Mouse (Mus musculus): ENCODE results near the gene Cnn2. TPM values are rescaled to one million over a fixed set of nuclear protein-coding genes. Genes with fewer than 3 reads are reported as not detected.

Cnn2 gene
- polyA plus RNA-seq, 1 experiment from 2014 or later = 245 TPM

DNA sequence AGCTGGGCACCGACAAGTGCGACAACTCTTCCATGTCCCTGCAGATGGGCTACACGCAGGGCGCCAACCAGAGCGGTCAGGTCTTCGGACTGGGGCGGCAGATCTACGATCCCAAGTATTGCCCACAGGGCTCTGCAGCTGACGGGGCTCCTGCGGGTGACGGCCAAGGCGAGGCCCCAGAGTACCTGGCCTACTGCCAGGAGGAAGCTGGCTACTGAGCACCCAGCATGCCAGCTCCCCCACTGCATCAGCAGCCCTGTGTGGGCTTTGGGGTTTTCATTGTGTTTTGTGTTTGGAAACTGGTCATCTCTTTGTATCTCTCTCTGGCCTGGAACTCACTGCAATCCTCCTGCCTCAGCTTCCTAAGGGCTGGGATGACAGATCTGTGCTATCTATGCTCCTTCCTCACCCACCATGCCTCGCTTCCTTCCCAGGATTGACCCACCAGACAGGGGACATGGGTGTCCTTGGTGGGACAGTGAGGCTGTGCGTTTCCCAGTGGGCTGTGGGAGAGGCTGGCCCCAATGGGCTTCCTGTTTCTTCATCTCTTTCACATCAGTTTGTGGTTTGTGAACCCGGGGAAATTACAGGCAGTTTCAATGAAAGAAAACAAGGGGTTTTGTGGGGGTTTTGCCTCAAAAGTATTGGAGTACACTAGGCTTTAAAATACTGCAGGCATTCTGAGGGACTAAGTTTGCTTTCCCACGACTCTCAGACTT lies 6.2 kb downstream of the Cnn2 start:
- Histone ChIP-seq H3K27ac (ENCODE audit: low read length) (no peak overlapping the region), H3K9ac (ENCODE audit: low read depth, low read length) (no peak overlapping the region), H3K27me3 (replicated peaks; ENCODE audit: control insufficient read depth, insufficient read depth, low read length) (no peaks in the 10 kb centered on the region), H3K4me1 (ENCODE audit: control insufficient read depth, insufficient read depth, low read length) (peaks cover 17% of the 10 kb centered on the region), H3K36me3 (ENCODE audit: control insufficient read depth, insufficient read depth, low read length) (peaks cover 9% of the 10 kb centered on the region), H3K4me2 (ENCODE audit: low read depth, low read length) (no peak overlapping the region), H3K9me3 (ENCODE audit: control insufficient read depth, low read length) (peaks cover 3% of the 10 kb centered on the region), H3K4me3 (ENCODE audit: low read length) (no peak overlapping the region)
- WGBS = 81% methylated on average over 16 of the region's 16 CpGs
- ATAC-seq = no peak

DNA sequence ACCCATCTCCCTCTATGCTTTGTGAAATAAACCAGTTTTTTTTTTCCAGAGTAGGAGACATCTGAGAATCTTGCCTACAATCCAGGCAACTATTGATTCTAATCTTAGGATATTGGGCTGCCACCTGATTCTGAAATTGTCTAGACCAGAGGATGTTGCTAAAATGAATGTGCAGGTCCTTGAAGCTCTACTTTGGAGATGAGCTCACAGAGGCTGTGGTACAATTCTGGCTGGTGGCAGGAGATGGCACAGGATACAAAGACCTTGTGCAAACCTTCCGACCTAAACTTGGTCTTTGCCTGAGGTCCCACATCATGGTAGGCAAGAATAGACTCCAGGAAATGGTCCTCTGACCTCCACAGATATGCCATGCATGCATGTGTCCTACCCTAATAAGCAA lies 7.3 kb downstream of the Cnn2 start:
- Histone ChIP-seq H3K9ac (ENCODE audit: low read depth, low read length) (no peak overlapping the region), H3K27me3 (replicated peaks; ENCODE audit: control insufficient read depth, insufficient read depth, low read length) (no peaks in the 10 kb centered on the region), H3K4me2 (ENCODE audit: low read depth, low read length) (no peak overlapping the region), H3K4me3 (ENCODE audit: low read length) (no peak overlapping the region), H3K4me1 (ENCODE audit: control insufficient read depth, insufficient read depth, low read length) (peaks cover 11% of the 10 kb centered on the region), H3K27ac (ENCODE audit: low read length) (peak overlapping the region; percentile 17; the same call in 1 of the 2 replicates), H3K9me3 (ENCODE audit: control insufficient read depth, low read length) (peaks cover 3% of the 10 kb centered on the region), H3K36me3 (ENCODE audit: control insufficient read depth, insufficient read depth, low read length) (peaks cover 9% of the 10 kb centered on the region)
- no peak for ATAC-seq
- WGBS = 66% methylated on average over 1 of the region's 1 CpGs

DNA sequence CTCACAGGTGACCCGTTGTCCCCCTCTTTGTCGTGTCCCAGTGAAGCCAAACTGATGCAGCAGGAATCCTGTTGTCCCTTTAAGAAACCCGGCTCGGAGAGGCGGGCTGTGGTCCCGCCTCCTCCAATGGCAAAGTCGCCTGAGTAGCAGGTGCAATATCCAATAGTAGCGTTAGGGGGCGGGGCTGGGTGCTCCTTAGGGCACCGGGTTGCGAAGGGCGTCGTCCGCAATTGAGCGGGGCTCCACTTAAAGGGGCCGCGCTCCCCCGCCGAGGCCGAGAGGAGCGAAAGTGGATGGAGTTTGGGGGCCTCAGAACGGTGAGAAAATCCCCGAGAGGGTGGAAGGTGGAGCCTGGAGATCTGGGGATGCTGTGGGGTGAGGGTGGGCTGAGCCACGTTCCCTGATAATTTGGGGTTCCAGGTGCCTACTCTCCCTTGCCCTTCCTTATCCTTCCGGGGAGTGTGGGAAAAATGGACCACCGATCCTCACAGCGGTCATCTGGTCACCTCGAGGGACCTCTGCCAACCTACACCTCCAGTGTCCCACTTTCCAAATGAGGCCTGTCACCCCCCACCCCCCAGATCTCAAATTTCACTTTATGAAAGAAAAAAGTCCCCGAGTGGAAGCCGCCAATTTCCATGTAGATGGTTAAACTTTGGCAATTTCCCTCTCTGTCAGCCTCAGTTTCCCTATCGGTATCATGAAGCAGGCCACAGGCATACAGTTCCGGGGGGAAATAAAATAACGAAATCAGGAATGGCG lies 8.1 kb downstream of the Cnn2 start, which contains the start of gene Abca7:
Gene Abca7 (plus strand): TSS at position 223 of the 762 bp plus-strand sequence.
- Histone ChIP-seq H3K9ac (ENCODE audit: low read depth, low read length) (peak within 1 kb of the TSS; percentile 68), H3K27ac (ENCODE audit: low read length) (peak within 1 kb of the TSS; percentile 62), H3K4me3 (ENCODE audit: low read length) (peak within 1 kb of the TSS; percentile 57), H3K4me1 (ENCODE audit: control insufficient read depth, insufficient read depth, low read length) (peaks cover 7% of the 10 kb centered on the region), H3K9me3 (ENCODE audit: control insufficient read depth, low read length) (peaks cover 3% of the 10 kb centered on the region), H3K4me2 (ENCODE audit: low read depth, low read length) (peak within 1 kb of the TSS; percentile 90), H3K36me3 (ENCODE audit: control insufficient read depth, insufficient read depth, low read length) (peaks cover 9% of the 10 kb centered on the region), H3K27me3 (replicated peaks; ENCODE audit: control insufficient read depth, insufficient read depth, low read length) (0 out of 2 replicates have a peak, but pooled peaks cover 2% of the 10 kb centered on the region)
- ATAC-seq = peak; percentile 91
- under 1% methylated on average over 34 of the region's 34 CpGs for WGBS

DNA sequence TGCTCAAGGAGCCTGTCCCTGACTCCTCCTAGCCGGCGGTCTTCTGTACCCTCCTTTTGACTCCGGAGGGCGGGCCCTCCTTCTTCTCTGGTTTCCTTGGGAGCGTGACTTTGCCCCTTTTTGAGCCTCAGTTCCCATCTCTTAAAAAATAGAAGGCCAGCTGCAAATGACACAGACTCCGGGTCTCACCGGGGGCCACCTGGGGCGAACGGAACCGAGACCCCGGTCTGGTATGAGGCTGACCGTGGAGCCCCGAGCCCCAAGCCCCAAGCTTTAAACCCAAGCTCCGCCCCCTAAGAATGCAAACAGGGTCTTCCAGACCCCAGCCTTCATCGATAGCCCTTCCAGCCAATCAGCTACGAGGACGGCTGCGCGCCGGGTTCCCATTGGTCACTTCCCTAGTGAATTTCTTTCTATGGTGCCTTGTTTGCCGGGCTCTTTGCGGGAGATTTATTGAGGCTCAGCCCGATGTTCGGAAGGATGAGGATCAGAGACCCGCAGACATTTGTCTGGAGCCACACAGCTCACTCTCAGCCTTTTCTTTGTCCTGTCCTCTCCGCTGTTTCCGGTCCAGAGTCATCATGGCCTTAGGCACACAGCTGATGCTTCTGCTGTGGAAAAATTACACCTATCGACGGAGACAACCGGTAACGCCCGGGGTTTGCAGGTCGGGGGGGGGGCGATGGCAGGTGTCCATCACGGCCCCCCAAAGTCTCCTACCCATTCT lies 8.8 kb downstream of the Cnn2 start:
- H3K4me1 ChIP-seq (ENCODE audit: control insufficient read depth, insufficient read depth, low read length) = peaks cover 7% of the 10 kb centered on the region
- H3K27me3 ChIP-seq (replicated peaks; ENCODE audit: control insufficient read depth, insufficient read depth, low read length) = 0 out of 2 replicates have a peak, but pooled peaks cover 6% of the 10 kb centered on the region
- peak overlapping the region; percentile 90 for H3K4me2 ChIP-seq (ENCODE audit: low read depth, low read length)
- peaks cover 6% of the 10 kb centered on the region; the same call in 1 of the 2 replicates for H3K36me3 ChIP-seq (ENCODE audit: control insufficient read depth, insufficient read depth, low read length)
- H3K27ac ChIP-seq (ENCODE audit: low read length) = peak overlapping the region; percentile 62
- WGBS = under 1% methylated on average over 35 of the region's 35 CpGs
- ATAC-seq = peak; percentile 60
- H3K9ac ChIP-seq (ENCODE audit: low read depth, low read length) = peak overlapping the region; percentile 68
- H3K4me3 ChIP-seq (ENCODE audit: low read length) = peak overlapping the region; percentile 57
- no peaks in the 10 kb centered on the region for H3K9me3 ChIP-seq (ENCODE audit: control insufficient read depth, low read length)

DNA sequence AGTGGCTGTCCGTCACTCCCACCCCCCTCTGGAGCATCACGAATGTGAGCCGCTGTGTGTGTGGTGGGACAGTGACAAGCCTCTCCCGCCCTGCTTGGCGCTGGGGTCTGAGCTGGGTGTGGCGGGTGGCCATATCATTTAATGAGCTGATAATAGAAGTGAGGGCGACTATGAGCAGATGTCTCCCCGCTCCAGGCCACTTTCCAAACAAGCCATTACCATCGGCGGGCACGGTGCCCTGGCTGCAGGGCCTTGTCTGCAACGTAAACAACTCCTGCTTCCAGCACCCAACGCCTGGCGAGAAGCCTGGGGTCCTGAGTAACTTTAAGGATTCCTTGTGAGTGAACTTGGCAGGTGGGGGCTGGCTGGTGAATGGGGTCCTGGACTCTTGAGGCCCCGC lies 9.4 kb downstream of the Cnn2 start:
- no peak for ATAC-seq

DNA sequence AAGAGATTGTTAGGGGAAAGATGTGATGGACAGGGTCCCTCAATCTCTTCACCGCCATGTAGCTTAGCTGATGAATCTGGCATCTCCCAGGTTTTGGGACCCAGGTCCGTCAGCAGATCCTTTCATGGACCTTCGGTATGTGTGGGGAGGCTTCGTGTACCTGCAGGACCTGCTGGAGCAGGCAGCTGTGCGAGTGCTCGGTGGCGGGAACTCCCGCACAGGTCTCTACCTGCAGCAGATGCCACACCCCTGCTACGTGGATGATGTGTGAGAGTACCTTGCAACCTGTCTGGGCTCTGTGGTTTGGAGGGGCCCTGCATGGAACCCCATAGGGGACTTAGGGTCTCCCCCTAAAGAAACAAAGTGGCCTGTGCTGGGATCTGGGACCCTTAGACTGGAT lies 13.6 kb downstream of the Cnn2 start:
- no peaks in the 10 kb centered on the region for H3K9me3 ChIP-seq (ENCODE audit: control insufficient read depth, low read length)

More for the DNA sequence above, 9.4 kb downstream of the Cnn2 start:
- peak overlapping the region; percentile 46 for H3K27ac ChIP-seq (ENCODE audit: low read length)
- peak overlapping the region; percentile 90 for H3K4me2 ChIP-seq (ENCODE audit: low read depth, low read length)
- peak overlapping the region; percentile 57 for H3K4me3 ChIP-seq (ENCODE audit: low read length)
- peak overlapping the region; percentile 59 for H3K9ac ChIP-seq (ENCODE audit: low read depth, low read length)
- H3K9me3 ChIP-seq (ENCODE audit: control insufficient read depth, low read length) = no peaks in the 10 kb centered on the region
- WGBS = 13% methylated on average over 15 of the region's 15 CpGs
- H3K4me1 ChIP-seq (ENCODE audit: control insufficient read depth, insufficient read depth, low read length) = peaks cover 7% of the 10 kb centered on the region
- H3K27me3 ChIP-seq (replicated peaks; ENCODE audit: control insufficient read depth, insufficient read depth, low read length) = 0 out of 2 replicates have a peak, but pooled peaks cover 6% of the 10 kb centered on the region
- H3K36me3 ChIP-seq (ENCODE audit: control insufficient read depth, insufficient read depth, low read length) = peaks cover 2% of the 10 kb centered on the region; the same call in 1 of the 2 replicates

DNA sequence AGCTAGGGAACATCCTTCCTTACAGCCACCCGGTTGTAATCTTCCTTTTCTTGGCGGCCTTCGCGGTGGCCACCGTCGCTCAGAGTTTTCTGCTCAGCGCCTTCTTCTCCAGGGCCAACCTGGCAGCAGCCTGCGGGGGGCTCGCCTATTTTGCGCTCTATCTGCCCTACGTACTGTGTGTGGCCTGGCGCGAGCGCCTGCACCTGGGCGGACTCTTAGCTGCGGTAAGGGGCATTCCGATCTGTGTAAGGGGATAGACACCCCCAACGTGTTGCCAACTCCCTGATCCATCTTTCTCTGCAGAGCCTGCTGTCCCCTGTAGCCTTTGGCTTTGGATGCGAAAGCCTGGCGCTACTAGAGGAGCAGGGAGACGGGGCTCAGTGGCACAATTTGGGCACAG lies 14.4 kb downstream of the Cnn2 start:
- Histone ChIP-seq H3K9ac (ENCODE audit: low read depth, low read length) (no peak overlapping the region), H3K27me3 (replicated peaks; ENCODE audit: control insufficient read depth, insufficient read depth, low read length) (0 out of 2 replicates have a peak, but pooled peaks cover 6% of the 10 kb centered on the region), H3K9me3 (ENCODE audit: control insufficient read depth, low read length) (no peaks in the 10 kb centered on the region), H3K4me2 (ENCODE audit: low read depth, low read length) (no peak overlapping the region), H3K4me1 (ENCODE audit: control insufficient read depth, insufficient read depth, low read length) (peaks cover 15% of the 10 kb centered on the region), H3K36me3 (ENCODE audit: control insufficient read depth, insufficient read depth, low read length) (no peaks in the 10 kb centered on the region), H3K4me3 (ENCODE audit: low read length) (no peak overlapping the region), H3K27ac (ENCODE audit: low read length) (no peak overlapping the region)
- WGBS = 39% methylated on average over 21 of the region's 21 CpGs
- no peak for ATAC-seq

More for the DNA sequence above, 13.6 kb downstream of the Cnn2 start:
- no peak overlapping the region for H3K27ac ChIP-seq (ENCODE audit: low read length)
- 0 out of 2 replicates have a peak, but pooled peaks cover 6% of the 10 kb centered on the region for H3K27me3 ChIP-seq (replicated peaks; ENCODE audit: control insufficient read depth, insufficient read depth, low read length)
- no peak for ATAC-seq
- H3K4me1 ChIP-seq (ENCODE audit: control insufficient read depth, insufficient read depth, low read length) = peaks cover 21% of the 10 kb centered on the region
- H3K4me3 ChIP-seq (ENCODE audit: low read length) = no peak overlapping the region
- WGBS = 70% methylated on average over 9 of the region's 9 CpGs
- H3K36me3 ChIP-seq (ENCODE audit: control insufficient read depth, insufficient read depth, low read length) = no peaks in the 10 kb centered on the region
- no peak overlapping the region for H3K4me2 ChIP-seq (ENCODE audit: low read depth, low read length)
- no peak overlapping the region for H3K9ac ChIP-seq (ENCODE audit: low read depth, low read length)

DNA sequence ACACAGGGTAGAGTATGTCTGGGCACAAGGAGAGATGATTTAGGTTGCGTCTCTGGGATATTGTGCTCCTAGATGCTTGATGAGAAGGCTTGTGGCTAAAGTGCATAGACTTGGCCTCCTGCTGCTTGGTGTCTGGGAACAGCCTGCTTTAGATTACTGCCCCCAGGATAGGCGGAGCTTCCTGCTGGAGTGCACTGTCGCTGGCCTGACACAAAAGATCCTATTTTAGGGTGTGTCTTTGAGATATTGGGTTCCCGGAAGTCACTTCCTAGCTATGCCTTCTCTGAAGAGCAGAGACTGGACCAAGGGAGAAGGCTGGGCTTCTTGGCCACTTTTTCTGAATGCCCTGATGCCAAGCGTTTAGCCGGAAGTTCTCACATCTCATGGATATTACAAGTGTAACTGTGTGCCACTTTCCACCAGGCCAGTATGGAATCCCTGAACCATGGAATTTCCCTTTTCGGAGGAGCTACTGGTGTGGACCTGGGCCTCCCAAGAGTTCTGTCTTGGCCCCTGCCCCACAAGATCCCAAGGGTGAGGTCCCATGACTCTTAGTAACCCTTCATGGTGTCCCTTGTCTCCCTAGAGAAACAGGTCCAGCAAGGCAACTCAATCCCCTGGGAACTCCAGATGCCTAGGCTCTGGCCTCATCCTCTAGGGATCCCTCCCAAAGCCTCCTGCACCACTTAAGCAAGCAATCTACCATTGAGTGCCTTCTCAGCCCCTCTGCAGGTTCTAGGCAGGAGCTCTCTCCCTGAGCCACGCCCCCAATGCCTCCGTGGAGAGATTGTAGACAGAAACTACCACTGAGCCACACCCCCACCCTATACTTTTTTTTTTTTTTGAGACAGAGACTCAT lies 15.2 kb downstream of the Cnn2 start:
- WGBS = 56% methylated on average over 9 of the region's 9 CpGs
- Histone ChIP-seq H3K27ac (ENCODE audit: low read length) (no peak overlapping the region), H3K36me3 (ENCODE audit: control insufficient read depth, insufficient read depth, low read length) (no peaks in the 10 kb centered on the region), H3K9ac (ENCODE audit: low read depth, low read length) (no peak overlapping the region), H3K4me2 (ENCODE audit: low read depth, low read length) (no peak overlapping the region), H3K9me3 (ENCODE audit: control insufficient read depth, low read length) (no peaks in the 10 kb centered on the region), H3K4me1 (ENCODE audit: control insufficient read depth, insufficient read depth, low read length) (peaks cover 14% of the 10 kb centered on the region), H3K4me3 (ENCODE audit: low read length) (no peak overlapping the region), H3K27me3 (replicated peaks; ENCODE audit: control insufficient read depth, insufficient read depth, low read length) (0 out of 2 replicates have a peak, but pooled peaks cover 6% of the 10 kb centered on the region)
- ATAC-seq = peak; percentile 34; the same call in 1 of the 2 replicates
